Mouse (Mus musculus) frontal cortex, postnatal 14 days (tissue): Measurements from ENCODE around the gene Smyd4.

Experiments
- DNase-seq, 2 experiments: peaks; one replicate each; pipeline ENCODE4 v3.0.0; 2022; ENCODE audit warnings: low spot score in 2 of 2

Smyd4 gene

DNA sequence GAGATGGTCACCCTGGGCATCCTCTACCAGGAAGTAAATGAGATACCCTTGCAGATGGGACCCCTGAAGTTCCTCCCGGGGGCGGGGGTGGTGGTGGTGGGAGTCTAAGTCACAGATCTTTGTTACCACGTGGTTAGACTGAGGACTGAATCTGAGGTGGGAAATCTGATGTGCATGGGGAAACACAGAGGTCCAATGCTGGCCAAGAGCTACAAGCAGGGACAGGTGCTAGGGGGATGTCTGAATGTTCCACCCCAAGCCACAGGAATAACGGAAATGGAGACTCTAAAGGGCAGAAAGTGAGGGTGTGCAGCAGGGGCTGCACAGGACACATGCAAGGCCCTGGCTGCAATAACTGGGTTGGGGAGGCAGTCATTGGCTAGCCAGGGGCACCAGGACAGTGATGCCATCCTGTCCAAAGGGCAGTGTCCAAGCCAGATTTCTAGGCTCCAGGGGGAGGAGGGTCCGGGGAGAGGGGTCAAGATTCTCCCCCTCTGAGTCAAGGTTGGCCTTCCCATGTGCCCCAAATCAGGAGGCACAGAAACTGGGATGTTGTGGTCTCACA is 72.7 kb downstream of the Smyd4 start:
- no peak for DNase-seq

DNA sequence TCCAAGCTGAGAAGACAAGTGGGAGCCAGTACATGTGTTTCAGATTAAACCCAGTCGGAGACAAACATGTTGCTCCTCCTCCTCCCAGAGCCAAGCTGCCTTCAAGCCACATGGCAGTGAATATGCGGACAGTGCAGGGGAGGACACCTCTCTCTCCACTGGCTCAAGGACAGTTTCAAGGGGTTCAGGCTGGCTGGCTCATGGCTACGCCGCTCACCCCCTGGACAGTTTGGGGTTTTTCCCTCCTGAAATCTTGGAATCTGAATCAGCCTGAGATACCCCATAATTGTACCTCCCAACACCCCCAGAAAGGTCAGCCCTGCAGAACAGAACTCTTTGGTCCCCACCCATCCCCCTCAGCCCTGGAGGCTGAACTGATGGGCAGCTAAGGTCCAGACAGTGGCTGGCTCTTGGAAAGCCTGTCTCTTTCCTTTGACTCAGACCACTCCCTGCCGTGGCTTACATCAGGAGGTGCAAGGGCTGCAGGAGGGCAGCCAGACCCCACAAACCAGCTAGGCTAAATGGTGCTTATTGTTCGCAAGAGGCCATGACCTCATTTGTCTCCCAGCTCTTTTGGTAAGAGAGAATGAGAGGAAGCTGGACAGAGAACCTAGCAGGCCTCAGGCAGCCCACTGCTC is 73.3 kb downstream of the Smyd4 start:
- no peak for DNase-seq

DNA sequence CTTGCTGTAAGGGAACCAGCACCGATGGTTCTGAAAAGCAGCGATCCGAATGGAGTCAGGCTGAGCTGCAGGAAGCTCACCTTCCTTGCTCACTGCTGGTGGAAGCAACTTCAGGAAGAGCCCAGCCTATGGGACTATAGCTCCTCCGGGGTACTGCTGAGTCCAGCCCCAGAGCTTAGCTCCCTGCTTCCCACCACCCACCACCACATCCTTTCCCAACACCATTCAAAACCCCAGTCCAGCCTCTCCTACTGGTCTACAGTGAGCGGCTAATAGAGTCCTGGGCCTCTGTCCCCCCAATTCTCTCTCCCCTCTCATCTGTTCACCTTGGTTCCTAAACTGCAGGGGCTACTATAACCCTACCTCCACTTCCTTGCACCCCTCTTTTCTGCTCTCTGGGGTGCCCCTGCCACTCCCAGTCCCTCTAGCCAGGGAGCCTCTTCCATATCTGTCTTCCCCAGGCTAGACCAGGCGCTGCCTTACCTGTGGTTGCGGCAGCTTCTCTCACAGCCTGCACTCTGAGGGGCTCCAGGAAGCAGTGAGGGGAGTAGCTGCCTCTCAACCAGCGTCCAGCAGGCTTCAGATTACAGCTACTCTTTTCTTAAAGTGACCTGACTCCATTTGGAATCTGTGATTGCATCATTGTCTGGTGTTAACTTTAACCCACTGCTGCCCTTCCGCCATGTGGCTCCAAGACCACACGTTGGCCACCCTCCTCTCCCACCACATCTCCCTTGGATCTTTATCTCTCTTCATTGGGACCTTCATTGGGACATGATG is 74.0 kb downstream of the Smyd4 start, which contains the start of gene Serpinf1:
TSS of gene Serpinf1 (minus strand) at position 689 of the 780 bp plus-strand sequence.
- DNase-seq = no peak

DNA sequence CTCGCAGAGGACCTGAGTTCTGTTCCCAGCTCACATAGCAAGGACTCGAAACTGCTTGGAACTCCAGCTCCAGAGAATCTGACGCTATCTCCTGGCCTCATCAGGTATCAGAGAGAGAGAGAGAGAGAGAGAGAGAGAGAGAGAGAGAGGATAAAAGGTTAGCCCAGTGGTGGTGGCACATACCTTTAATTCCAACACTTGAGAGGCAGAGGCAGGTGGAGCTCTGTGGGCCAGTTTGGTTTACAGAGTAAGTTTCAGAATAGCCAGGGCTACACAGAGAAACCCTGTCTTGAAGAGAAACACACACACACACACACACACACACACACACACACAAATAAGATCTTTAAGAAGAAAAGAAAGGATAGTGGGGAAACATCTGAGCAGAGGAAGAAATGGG is 74.9 kb downstream of the Smyd4 start:
- no peak for DNase-seq

DNA sequence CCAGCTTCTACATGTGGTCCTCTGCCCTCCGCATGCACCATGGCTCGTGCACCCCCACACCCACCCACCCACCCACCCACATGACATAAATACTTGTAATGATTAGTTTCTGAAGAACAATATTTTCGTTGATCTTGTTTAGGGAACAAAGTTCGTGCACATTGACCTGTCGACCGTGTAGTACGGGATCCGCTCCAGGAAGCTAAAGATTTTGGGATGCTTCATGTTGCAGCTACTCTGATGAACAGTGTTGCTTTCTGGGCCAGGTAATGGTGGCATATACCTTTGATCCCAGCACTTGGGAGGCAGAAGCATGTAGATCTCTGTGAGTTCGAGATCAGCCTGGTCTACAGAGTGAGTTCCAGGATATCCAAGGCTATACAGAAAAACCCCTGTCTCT is 75.8 kb downstream of the Smyd4 start:
- no peak for DNase-seq

DNA sequence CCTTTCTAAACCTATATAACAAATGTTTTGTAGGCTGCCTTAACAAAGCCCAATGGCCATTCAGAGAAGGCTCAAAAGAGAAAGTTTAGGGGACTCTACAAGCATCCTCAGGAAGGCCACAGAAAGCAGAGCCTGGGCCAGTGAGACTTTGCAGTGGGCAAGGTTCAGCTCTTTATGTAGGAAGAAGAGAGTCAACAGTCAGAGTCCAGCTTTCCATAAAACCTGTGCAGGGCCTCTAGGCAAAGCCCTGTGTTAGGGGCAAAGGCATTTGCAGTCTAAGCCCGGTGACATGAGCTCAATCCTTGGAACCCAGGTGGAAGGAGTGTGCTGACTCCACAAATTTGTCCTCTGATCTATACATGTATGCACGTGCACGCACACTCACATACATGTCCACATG is 76.2 kb downstream of the Smyd4 start:
- DNase-seq = no peak

DNA sequence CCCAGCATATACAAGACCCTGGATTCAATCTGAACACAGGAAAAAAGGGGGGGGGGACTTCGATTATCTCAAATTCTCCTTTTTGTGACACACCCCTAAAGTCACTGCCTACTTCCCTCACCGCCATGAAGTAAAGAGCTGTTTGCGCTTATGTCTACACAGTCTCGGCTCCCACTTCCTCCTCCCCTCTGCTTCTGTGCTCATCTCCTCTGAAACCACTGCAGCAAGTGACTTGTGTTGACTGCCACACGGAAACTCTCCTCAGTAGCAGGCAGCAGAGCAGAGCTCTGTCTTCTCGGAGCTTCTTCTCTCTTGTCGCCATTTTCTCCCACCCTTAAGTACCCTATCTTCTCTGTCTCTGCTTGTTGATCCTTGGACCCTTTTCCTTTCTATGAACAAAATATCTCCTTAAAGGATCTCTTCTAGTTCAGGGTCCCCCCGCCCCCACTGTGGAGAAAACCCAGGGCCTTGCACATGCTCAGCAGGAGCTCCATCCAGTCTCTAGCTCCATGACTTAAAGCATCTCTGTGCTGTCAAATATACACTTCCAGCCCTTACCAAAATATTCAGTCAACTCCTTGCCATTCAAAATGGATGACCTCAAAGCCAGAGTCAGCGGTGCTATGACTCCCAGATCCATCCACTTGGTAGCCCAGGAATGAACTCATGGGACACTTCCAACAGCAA is 80.9 kb downstream of the Smyd4 start:
- no peak for DNase-seq

DNA sequence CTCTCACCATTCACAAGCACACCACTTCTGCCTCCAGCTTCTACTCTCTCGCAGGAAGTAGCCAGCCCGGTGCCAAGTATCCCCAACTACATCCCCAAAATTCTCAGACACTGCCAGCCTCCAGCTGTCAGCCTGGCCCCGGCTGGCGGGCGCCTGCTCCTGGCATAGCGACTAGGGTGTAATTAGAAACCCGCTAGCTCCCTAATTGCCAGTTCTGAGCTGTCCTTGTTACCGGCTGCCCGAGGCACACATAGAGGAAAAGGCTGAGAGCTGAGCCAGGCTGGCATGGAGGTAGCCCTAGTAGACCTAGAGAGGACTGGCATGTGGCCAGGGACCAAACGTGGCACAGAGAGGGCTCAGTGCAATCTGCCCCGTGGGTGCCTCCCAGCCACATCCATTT is 83.1 kb downstream of the Smyd4 start:
- DNase-seq = peak; percentile 55 to 81

DNA sequence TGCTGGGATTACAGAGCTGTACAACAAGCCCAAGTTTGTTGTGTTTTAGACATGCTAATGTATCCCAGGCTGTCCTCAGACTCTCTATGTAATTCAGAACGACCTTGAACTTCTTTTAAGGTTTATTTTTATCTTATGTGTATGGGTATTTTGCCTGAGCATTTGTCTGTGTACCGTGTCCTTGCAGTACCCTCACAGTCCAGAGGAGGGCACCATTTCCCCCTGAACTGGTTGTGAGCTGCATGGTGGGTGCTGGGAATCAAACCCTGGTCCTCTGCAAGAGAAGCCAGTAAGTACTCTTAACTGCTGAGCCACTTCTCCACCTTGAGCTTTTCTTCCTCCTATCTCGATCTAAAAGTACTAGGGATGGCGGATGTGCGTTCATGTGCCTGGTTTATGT is 85.9 kb downstream of the Smyd4 start:
- no peak for DNase-seq

DNA sequence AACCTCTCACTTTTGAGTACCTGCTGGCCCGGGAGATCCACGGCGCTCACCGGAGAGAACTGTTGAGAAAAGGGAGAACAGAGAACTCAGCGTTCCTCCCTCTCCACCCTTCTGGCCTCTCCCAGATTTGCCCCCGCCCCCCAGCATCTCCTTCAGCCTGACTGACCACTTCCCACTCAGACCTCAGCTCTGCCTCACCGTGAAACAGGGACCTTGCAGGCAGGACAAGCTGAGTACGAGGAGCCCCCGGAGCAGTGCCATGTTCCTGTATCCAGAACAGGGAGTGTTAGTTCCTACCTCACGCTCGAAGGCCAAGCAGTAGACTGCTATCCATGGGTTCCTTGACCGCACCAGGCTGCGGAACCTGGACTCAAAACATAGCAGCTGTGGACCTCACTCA is 90.0 kb downstream of the Smyd4 start:
- DNase-seq = no peak

DNA sequence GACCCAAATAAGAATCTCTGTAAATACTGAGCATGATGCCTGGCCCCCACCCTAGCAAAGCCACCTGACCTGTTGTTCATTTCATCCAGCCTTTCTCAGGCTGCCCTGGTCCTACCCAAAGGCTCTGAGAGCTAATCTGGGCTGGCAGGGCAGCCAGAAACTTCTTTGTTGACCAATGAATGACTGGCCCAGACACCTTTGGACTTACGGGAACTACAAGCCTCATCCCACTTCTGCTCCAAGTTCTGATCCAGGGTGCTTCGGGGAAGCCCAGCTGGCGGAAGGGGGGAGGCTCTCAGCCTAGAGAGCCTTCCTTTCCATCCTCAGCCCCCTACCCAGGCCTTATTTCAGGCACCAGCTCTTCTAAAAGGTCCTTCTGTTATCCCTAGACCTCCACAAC is 90.6 kb downstream of the Smyd4 start:
- no peak for DNase-seq

DNA sequence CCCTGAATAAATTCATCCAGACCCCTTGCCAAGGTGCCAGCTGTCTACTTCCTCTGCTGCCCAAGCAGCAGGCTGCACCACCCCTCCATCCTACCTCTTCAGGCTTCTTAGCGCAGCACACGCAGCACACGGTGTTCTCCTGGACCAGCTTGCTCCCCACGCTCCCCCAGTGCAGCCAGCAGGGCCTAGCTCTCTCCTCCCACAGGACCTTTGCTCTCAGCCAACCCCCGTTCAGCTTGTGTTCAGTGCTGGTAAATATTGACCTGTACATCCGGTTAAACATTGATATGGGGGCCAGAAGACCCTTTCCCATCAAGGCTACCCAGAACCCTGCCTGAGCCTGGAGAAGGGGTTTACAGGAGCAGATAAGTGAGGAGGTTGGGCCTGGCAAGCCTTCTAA is 91.1 kb downstream of the Smyd4 start, which contains the start of gene Serpinf2:
TSS of gene Serpinf2 (minus strand) at position 229 of the 400 bp plus-strand sequence.
- DNase-seq = no peak

DNA sequence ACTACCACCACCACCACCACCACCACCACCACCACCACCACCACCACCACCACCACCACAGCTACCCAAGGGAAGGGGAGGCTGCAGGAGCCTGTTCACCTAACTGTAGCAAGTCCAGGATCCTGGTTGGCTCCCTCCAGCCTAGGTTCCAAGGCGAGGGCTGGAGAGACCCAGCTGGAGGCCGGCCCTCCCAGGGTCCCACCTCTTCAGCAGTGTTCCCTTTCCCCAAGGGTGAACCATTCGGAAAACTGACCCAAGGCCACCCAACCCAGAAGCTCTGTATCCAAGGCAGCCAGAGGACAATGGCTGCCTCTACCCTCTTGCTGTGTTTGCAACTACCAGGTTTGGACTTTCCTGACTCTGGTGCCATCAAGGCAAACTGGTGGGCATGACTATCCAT is 91.7 kb downstream of the Smyd4 start:
- no peak for DNase-seq

DNA sequence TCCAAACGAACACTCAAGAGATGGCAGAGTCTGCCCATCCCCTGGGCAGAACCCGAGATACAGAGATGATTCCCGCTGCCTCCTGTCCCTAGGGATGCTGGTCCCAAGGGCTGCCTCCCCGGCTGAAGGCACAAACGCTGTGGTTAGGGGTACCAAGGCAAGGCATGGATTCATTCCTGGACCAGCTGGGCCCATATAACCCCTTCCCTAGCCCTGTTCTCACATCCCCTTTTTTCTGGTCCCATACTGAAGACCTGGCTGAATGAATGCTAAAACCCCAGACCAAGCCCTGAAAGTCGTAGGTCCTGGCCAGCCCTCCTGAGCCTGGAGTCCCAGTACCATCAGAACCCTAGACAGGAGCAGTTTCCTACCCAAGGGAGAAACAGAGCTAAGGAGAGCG is 92.8 kb downstream of the Smyd4 start:
- no peak for DNase-seq

DNA sequence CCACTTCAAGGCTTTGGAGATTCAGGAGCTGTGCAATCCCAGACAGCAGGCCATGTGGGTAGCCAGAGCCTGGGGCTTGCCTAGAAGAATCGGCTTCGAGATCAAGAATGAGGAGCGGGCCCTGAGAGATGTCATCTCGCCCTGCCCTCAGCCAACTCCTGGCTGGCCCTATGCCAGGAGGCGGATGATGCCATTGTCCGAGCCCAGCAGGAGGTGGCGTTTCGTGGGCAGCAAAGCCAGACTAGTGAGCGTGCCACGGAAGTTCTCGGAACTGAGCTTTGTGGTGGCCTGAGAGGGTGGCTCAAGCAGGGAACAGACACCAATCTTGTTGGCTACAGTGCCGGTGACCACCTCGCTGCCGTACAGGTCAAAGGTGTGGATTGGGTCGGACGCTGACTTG is 93.4 kb downstream of the Smyd4 start:
- DNase-seq = no peak

DNA sequence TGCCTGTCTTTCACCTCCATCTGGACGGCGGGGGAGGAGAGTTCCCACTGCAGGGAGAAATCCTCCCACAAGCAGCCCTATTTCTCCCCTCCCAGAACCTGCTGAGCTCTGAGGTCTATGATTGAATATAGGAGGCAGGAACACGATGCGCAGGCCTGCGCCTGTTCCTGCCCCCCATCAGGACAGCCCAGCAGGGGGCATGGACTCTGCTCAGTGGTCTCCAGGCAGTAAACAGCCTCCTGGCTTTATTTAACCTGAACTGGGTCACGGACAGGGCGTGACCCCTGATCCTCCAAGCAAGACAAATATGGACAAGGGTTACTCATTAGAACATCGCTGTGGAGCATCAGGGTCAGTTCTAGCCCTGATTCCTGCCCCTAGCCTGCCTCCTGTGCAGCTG is 95.5 kb downstream of the Smyd4 start:
- no peak for DNase-seq

DNA sequence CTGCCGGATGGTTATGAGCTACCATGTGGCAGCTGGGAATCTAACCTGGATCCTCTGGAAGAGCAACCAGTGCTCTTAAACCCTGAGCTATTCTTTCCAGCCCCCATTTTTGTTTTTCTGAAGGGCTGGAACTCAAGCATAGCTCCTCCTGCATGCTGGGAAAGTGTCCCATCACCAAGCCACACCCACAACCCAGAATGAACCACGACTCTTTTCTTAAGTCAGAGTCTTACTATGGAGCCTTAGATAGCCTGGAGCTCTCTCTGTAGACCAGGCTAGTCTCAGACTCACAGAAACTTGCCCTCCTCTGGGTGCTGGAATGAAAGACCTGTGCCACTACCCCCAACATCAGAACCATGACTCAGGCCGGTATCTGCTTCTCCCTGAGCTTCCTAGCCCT is 100.3 kb downstream of the Smyd4 start:
- no peak for DNase-seq

DNA sequence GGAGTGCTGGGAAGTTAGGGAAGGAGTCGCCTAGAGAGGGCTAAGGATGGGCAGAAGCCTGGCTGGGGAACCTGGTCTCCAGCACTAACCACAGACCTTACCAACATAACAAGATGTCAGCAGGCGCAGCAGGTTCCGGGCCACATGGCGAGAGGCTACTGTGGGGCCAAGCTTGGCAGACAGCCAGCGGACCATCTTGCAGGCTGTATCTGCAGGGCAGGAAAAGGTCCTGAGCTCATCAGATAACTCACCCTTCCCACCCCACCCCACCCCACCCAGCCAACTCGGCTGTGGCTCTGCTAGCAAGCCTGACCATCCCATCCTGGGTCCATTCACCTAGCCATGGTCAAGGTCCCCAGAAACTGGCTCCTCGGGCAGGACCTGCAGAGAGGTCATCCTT is 101.5 kb downstream of the Smyd4 start:
- DNase-seq = no peak

DNA sequence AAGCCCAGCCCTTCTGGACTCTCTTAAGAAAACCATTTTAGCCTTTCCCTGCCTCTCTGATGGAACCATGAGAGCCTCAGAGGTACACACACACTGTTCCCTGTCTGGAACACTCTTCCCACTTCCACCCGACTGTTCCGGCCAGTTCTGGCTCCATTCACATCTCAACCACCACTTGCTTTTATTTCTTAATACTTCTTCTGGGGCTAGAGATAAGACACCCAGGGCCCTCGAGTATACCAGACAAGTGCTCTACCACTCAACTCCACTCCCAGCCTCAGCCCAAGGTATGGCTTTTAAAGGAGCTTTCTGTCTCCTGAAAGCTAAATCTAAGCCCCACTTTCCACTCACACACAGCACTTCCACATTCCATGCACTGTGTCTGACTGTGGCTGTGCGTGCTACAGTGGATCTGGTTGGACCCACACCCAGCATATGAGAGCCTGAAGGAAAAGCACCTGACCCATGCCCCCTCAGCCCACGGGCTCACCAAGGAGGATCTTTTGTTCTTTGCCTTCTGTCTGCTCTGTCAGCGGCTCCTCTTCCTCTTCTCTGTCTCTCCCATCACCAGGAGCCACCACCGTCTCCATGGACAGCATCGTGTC is 102.2 kb downstream of the Smyd4 start:
- DNase-seq = no peak

DNA sequence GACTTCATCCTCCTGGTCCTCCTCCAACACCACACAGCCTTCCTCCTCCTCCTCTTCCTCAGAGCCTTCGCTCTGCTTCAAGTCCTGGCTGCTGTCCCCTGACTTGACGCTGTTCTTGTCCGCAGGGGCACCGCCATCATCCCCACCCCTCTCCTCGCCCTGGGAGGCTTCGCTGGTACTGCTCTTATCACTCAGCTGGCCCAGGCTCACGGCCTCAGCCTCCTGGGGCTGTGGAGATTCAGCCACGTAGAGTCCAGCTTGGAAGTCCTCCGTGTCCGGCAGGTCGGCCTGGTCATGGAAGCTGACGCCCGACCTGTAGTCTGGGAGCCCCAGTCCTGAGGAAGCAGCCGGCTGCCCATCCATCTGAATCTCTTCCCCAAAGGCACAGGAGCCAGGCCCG is 102.7 kb downstream of the Smyd4 start:
- DNase-seq = no peak

DNA sequence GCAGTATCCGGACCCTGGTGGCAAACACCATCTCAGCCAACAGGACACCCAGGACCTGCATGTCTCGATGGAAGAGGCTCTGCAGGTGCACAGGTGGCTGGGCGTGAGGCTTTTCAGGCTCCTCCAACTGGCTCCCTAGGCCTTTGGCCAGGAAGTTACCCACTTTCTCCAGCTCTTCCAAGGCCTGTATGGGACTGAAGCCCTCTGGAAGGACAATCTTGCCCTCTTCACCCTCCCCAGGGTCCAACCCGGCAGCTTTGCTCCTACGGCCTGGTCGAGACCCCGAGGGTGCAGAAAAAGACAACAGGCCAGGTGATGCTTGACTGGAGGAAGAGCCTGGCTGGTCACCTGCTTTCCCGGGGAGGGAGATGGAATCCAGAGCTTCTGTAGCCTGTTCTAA is 103.8 kb downstream of the Smyd4 start:
- DNase-seq = no peak
